Mouse (Mus musculus): ENCODE data around the gene Sart3.

The Sart3 gene

DNA sequence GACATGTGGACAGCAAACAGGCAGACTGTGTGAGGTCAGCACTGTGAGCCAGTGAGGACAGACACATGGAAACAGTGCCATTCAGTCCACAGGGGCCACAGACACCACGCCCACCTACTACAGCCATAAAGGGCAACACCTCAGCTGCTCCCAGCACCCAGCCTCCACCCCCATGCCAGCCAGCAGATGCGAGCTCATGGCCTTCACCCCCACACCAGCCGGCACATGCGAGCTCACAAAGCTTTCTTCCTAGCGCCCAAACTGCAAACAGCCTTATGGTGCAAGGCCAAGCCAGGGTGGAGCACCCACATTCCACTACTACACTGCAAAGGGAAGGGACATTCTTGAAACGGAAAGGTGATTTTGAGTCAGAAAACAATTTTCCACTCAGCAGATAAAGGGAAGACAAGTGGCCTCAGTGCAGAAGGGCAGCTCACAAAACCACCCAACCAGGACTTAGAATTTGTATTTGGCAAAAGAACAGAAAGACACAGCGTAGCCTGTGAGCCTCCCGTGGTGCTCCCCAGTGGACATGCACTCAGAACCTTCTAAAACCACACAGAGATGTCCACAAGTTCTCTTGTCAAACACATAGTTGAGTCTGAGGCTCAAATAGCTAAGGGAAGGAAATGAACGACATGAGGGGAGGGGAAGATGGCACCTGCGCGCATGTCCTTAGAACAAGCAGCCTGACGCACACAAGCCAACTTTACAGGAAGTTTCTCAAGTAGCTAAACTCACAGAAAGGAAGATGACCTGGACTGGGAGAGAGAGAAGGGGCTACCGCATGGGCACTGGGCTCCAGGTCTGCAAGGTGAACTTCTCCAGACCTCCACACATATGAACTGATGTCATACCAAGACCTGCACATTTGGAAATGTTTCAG lies 6.4 kb downstream of the Sart3 start:
- no peak for DNase-seq

DNA sequence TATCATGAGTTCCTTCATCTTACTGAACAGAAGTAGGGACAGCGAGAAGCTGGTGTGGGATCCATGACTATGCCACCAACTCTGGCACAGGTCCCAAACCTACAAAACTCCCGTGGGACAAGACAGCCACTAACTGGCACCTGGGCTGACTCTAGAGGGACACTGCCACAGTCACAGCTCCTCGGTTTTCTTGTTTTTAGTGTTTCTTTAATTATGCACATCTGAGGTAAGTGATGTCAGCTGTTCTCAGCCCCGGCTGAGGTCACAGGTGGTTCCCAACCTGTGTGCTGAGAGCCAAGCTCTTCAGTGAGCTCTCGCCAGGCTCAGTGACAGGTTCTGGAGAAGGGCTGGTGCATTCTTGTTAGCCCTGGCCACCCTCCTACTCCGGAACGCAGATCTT lies 7.9 kb downstream of the Sart3 start:
- no peak for DNase-seq

DNA sequence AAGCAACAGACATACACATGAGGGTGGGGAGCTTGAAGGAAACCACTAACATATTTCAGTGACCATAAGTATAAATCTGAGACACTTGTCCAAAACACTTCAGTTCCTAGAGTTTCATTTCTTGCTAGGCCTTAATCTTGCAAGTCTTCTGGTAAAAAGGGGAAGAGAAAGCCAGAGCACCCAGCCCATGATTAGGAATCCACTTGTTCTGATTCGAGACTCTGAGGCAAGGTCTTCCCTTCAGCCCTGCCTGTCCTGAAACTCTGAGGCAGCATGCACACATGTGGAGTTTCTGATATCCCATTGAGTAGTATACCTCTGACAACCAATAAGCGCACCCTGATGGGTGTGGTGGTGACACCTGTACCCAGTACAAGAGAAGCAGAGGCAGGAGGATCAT lies 10.7 kb downstream of the Sart3 start:
- DNase-seq = no peak

DNA sequence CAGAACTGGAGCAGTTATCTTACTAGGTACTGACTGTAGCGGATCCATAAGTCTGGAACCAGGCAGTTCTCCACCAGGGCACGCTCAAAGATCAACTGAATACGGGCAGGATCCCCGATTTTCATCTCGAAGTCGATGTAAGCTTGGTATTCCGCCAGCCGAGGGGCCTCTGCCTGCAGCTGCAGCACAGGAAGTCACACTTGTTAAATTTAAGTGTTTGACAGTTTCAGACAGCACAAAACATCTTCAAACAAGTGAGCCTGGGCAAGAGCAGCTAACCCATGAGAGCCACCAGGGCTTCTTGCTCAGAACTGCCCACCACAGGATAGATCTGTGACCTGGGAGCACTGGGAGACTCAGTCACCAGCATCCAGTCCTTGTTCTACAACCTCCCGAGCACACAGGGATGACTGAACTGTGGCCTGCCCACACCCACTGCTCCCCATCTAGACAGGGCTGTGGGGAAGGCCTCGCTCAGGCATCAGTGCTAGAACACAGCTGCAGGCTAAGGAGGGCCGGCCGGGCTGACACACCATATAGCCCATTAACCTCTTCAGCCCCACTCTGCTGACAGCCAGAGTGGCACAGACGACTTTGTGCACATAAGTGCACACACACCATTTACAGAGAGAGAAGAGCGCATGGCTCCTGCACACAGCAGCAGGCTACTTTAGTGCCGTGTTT lies 16.8 kb downstream of the Sart3 start:
- no peak for DNase-seq

DNA sequence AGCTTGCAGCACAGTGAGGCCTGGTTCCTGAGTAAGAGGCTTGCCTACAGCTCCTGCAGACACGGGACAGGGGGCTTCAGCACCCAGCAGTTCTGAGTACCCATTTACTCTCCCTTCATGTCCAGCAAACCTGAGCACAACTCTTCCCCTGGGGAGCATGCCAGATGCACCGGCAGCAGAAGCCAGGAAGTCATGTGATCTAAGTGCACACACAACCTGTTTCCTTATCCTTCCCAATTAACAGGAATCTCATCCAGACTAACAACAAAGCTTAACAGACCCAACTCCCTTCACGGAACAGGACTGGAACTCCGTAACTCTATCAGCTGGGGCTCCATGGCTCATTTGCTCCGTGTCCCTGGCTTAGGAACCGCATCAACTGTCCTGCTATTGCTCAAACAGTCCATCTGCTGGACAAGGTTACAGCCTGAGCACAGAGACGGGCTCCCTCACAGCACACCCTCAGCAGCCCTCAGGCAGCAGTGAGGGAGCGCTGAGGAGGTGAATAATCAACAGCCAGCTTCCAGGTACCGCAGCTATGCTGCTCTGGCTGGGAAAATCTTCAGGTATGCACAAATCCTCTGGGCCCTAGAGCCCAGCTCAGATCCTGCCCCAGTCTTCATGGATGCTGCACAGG lies 20.7 kb downstream of the Sart3 start:
- no peak for DNase-seq

DNA sequence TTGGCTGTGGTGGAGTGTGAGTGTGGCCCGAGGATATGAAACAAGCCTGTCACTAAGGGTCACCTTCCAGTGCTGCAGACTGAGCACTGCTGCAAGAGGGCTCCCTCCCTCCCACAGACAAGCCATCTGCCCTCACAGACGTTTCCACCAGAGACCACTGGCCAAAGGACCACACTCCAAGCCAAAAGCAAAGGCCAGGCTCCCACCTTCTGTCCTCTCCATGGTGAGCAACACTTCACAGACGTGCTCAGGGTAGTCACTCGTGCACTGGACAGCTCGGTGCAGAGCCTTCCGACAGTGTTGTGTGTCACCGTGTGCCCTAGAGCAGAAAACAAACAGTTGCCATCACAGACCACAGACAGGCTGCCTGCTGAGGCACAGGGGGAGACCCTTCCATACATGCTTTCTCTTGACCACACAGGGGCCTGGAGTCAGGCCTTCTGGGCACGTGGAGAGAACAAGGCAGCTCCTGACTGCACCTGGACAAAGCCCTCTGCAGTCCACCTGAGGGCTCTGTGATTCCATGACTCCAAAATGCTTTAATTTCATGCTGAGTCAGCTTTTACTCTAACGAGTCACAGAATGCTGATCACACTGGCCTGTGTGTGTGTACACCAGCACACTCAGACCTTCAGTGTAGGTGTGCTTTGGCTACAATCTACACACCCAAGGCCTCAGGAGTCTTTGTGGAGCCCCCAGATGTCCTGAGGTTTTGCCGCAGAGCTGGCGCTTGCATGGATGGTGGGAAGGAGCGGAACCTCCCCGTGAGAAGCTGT lies 23.6 kb downstream of the Sart3 start:
- DNase-seq = no peak

DNA sequence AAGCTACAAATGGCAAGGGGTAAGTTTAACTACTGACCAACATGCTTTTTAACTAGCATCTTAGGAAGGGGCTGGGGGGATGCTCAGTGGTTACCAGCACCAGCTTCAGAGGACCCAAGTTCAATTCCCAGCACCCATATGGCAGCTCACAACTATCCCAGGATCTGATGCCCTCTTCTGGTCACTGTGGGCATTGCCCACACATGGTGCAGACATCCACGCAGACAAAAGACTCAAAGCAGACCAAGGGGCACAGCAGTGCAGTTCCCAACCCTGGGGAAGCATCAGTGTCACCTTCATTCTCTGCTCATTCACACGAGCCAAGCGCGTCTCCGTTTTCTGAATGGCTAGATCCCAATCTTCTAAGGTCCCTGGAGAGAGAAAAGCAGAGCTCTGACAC lies 24.7 kb downstream of the Sart3 start:
- no peak for DNase-seq

DNA sequence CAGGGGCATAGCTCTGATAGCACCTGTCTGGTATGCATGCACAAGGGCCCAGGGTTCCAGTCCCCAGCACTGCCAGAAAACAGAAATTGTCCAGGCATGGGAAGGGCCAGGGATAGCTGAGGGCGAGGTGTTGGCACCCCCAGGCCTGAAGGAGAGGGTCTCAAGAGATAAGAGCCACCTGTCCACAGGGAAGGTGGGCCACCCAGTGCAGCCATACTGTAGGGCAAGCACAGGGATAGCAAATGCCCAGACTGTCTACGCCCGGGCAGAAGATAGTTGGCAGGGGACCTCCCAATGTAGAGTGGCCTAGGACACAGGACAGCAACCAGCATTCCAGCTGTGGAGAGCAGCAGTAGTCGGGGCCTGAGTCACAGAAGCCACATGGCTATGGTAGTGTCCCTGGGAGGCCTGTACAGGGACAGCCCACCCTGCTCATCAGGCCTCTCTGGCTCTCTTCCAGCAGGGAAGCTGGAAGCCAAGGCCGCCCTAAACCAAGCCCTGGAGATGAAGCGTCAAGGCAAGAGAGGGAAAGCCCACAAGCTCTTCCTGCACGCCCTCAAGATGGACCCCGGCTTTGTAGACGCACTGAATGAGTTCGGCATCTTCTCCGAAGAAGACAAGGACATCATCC lies 34.6 kb downstream of the Sart3 start:
- no peak for DNase-seq

DNA sequence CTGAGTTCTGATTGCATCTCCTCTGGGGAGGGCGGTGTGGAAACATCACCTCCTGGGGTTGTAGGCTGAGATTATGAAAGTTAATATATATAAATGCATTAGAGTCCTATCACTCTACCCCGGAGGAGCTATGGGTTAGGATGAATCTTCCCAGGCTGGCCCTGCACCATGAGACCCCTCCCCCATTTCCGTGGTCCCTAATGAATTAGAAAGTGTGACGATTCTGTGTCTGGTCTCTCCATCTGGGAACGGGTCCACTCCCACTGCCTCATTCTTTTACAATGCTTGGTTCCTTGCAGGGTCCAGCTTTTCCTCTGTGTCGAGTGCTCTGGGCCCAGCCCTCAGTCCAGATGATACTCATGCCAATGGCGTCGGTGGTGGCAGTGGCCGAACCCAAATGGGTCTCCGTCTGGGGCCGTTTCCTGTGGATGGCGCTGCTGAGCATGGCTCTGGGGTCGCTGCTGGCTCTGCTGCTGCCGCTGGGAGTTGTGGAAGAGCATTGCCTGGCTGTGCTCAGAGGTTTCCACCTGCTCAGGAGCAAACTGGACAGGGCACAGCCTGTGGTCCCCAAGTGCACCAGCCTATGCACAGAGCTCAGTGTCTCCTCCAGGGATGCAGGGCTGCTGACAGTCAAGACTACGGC lies 35.7 kb downstream of the Sart3 start:
- no peak for DNase-seq

DNA sequence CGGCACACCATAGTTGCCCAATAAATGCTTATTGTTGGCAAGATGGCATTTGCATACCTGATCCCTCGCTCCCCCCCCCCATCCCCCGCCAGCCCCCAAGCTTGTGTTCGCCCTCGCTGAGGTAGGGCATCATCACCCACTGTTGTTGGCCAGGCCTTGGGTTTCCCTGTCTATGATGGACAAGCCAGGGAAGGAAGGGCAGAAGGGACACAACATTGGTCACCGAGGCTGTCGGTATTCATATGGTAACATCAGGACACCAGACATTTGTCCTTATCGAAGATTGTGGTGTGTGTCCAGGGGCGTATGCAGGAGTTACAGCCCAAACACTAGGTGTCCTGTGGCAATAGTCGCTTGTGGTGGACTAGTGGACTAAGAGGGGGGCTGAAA lies 36.2 kb downstream of the Sart3 start:
- DNase-seq = no peak

DNA sequence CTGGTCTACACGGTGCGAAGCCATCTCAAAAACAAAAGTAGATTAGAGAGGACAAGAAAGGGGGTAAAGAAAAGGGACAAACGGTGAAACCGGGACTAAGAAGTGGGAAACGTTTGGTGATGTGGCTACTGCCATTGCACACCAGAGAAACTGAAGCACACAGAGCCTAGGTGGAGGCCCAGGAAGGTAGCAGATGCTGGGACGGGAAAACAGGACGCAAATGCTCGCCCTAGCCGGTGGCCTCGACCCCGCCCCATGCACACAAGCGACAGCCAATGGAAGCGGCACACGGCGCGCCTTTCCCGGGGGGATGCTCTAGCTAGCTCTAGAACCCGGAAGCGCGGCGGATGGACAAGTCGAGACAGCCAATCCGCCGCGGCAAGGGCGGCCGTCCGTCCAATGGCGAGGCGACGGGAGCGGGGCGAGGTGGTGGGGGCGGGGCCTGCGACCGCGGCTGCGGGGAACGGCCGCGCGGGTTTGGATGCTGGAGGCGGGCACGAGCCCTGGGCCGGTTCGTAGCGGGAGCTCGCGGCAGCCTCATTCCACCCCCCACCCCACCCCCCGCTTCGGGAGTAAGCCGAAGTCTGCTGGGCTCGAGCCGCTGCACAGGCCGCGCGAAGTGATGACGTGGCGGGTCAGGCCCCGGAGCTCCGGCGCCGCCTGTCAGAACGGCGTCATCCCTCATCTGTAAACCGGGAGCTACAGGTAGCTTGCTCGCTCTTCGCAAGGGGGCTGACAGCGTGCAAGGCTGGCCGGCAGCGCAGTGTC lies 36.8 kb downstream of the Sart3 start, which contains the start of gene Ficd:
Gene Ficd, plus strand, starts transcription at position 459 of the 768 bp plus-strand sequence.
- DNase-seq = peak; percentile 100

DNA sequence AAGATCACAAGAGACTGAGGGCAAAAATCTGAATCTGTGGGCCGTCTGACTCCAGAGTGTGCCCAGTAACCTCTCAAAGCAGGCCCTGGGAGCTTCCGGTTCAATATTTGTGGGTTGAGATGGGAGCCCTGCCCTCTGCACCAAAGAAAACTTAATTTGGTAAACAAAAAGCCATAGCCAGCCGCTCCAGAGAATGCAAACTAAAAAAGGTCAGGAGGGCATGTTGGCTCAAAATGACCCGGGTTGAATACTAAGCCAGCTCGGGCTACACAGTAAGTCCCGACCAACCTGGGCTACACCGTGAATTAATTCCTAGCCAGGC lies 37.3 kb downstream of the Sart3 start:
- no peak for DNase-seq

DNA sequence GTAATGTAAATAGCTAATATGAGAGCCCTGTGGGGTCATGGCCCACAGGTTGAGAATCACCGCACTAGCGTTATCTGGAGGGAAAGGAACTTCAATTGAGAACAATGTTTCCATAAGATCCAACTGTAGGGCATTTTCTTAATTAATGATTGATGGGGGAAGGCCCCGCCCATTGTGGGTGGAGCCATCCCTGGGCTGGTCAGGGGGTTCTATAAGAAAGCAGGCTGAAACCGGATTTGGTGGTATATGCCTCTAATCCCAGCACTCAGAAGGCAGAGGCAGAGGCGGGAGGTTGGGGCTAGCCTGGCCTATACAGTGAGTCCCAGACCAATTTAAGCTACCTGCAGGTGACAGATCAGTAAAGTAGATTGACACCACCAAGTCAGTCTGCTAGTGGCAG lies 37.9 kb downstream of the Sart3 start:
- no peak for DNase-seq

DNA sequence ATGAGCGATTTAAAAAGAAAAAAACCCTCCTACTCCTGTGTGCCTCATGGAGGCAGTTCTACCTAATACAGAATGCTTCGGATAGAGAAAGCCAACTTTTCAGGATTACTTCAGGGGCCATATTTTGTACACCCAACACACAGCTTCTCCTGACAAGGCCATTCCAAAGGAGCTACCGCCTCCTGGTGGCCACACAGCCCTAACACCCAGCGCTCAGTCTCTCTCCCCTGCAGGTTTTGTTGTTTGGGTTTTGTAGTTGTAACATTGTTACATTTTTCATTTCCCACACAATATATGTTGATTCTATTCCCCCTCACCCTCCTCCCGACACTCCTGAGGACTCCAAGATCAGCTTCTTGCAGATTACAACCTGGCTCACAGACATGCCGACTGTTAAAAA lies 40.1 kb downstream of the Sart3 start:
- peak; percentile 67 for DNase-seq

DNA sequence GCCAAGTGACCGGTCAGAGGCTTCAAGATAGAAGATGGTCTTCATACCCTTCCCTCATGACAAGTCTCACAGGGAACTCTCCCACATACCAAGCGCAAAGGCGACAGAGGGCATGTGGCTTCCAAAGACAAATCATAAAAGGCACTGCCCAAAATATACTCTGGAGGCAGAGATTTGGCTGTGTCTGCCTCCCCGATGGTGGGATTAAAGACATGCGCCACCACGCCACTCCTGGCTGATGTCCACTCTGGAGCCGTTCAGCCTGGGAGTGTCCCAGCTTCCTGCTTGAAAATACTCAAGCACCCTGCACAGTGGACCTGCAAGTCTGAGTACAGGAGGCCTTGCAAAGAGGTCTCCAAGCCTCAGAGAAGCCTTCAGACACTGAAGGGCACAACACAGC lies 41.1 kb downstream of the Sart3 start:
- DNase-seq = no peak

DNA sequence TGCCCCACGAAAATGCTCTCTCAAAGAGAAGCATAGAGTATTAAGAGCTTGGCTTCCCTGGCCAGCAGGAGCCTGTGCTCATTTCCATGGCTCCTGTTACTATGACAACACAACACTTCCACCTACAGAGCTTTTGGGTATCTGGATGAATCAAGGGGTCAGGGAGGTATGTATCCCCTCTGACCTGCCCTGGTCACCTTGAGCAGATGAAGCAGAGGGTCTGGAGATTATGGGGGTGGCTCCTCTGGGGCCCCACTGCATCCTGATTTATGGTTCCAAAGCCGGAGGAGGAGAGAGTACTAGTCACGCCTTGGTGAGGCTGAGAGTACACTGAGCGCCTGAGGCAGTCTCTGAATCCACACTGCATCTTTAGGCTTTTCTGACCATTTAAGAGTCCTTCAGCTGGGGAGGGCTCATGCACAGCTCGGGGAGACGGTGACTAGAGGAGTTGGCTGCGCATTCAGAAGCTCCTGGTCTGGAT lies 41.6 kb downstream of the Sart3 start:
- DNase-seq = peak; percentile 34

DNA sequence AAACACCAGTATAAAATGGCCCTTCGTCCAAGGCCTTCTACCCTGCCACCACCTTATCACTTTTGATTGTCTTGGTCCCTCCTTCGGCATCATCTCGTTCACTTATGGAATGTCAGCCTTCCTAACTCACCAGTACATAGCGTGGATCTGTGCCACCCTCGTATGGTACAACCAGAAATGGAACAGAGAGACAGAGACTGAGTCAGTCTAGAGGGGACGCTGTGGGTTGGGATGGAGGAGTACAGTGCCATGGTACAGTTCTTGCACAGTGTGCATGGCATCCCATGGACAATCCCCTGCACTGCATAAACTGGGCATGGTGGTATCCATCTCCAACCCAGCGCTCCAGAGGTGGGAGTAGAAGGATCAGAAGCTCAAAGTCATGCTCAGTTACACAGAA lies 43.6 kb downstream of the Sart3 start:
- DNase-seq = no peak

DNA sequence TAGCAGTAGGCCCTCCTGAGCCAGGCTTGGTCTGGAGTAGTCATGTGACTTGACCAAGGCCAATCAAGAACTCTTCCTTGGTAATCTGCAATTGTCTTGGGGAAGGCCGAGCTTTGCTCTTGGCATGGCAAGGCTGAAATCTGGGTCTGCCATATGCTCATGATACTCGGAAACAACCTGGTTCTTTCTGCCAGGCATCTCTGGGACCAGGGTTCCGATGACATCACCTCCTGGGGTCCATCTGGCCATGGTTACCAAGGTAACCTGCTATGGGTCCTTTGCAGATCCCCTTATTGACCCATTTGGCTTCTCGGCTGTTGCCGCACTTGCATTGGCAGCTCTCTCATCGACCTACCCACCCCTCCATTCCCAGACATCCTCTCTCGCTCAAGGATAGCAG lies 44.3 kb downstream of the Sart3 start:
- DNase-seq = no peak

DNA sequence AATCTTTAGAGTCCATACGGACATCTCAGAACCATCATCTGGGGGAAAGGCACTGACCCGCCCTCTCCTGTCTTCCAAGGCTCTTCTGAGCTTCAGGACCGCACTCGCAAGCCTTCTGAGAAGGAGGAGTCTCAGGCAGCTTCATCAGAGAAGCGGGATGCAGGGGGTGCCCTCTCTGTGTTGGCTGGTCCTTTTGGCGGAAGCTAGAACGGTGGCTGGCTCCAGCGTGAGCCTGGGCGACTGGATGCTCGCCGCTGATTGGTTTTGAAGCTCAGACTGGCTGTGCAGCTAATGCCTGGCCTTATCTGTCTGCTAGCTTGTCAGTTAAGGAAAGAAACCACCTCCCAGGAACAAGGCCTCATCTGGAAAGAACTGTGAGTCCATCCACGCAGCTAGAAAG lies 45.1 kb downstream of the Sart3 start:
- DNase-seq = no peak

DNA sequence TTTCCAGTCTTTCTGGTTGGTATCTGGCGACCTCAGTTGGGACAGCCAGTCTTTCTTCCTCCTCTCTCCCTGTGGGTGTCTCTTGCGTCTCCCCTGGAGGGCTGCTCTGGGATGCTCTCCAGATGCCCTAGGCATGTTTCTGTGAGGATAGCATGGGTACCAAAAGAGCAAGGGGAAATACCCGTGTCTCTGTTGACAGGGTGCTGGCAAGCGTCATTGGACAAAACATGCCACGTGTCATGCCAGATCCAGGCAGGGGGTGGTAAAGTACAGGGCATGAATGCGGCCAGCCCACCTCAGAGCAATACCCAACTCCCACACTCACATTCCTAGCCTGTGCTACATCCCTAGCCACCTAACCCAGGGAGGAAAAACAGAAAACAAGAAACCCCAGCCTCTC lies 45.7 kb downstream of the Sart3 start:
- DNase-seq = no peak

DNA sequence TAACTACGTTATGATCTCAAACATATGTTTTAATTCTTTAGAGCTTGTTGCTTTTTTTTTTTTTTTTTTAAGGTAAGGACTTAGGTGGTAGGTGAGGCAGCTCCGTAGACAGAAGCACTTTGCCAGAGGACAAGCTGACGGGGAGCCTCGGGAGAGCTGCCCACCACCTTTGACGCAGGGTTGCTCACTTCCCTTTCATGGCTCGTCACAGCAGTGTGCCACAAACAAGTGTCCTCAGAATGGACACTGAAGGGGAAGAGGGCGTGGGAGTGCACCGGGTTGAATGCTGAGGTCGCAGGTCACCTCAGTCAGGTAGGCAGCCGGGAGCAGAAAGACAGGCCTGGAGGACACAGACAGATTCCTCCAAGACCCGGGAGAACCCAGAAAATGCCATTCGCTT lies 46.9 kb downstream of the Sart3 start:
- DNase-seq = no peak
